Comparison of ENCODE assay signal across 16 mouse cellular contexts in the genomic region with DNA sequence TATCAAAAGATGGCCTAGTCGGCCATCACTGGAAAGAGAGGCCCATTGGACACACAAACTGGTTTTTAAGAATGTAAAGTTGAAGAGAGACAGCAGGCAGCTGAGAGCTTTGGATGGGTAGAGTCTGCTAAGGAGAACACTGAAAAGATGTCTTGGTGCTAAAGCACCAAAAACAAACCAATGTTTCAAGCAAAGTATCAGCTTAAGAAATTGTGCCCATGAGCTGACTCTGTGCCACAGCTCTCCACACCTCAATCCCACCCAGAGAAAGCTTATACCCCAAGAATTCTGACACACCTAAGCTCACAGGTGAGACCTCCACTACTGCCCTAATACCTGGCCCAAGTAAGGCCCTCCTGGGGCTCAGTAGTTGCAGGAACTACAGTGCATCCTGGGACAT.
"Had no signal": no experiment of that assay in that cellular context is flagged by ENCODE, and none has a peak within 500 bp of the region (broad histone marks: within the 10 kb centered on the region; RNA-seq: fewer than 3 reads in every experiment).

No protein-coding gene starts in this region.

- H3K4me2 ChIP-seq: neural tube, embryonic 13.5 days; neural tube, embryonic 15.5 days; stomach, embryonic 15.5 days had no signal

- H3K27ac ChIP-seq: neural tube, embryonic 13.5 days; neural tube, embryonic 15.5 days; stomach, embryonic 15.5 days; stomach, postnatal 0 days had no signal

- H3K4me3 ChIP-seq: neural tube, embryonic 13.5 days; neural tube, embryonic 15.5 days; stomach, embryonic 15.5 days had no signal

- H3K9me3 ChIP-seq: neural tube, embryonic 13.5 days; neural tube, embryonic 15.5 days; stomach, embryonic 15.5 days had no signal

- DNase-seq: retina, postnatal 1 day; right cerebral cortex, adult 18-20 months; right cerebral cortex, postnatal 14 days; right cerebral cortex, postnatal 25 days; right cerebral cortex, postnatal 4 days; spleen, adult 18-20 months; thymus, adult 18-20 months; thymus, adult 2 months; thymus, postnatal 14 days; thymus, postnatal 25 days; thymus, postnatal 36 days; thymus, postnatal 4 days had no signal

- H3K27me3 ChIP-seq: neural tube, embryonic 13.5 days; neural tube, embryonic 15.5 days; stomach, embryonic 15.5 days had no signal

- H3K4me1 ChIP-seq: neural tube, embryonic 13.5 days; neural tube, embryonic 15.5 days; stomach, embryonic 15.5 days had no signal

- H3K9ac ChIP-seq: neural tube, embryonic 13.5 days; neural tube, embryonic 15.5 days; stomach, embryonic 15.5 days had no signal

- H3K36me3 ChIP-seq: neural tube, embryonic 13.5 days; neural tube, embryonic 15.5 days; stomach, embryonic 15.5 days had no signal
